Mouse (Mus musculus) MEL (cell line): Measurements from ENCODE around the gene Col11a2.

ENCODE experiments used
- ELF1 ChIP-seq: IDR thresholded peaks from 2 replicates; pipeline ENCODE4 v1.6.1; 2014; ENCODE audit warnings: low read depth, mild to moderate bottlenecking, inconsistent platforms, low read length, improper control_type of control experiment, moderate library complexity
- EP300 ChIP-seq, 2 experiments: IDR thresholded peaks; 2 replicates each; pipeline ENCODE4 v1.6.1; 2011; ENCODE audit warnings: improper control_type of control experiment in 2 of 2, low read length in 2 of 2, low read depth in 1 of 2, mild to moderate bottlenecking in 1 of 2
- RCOR1 ChIP-seq: IDR thresholded peaks from 2 replicates; pipeline ENCODE4 v1.6.1; 2012; ENCODE audit warnings: low read depth, mild to moderate bottlenecking, inconsistent platforms, low read length, improper control_type of control experiment

DNA sequence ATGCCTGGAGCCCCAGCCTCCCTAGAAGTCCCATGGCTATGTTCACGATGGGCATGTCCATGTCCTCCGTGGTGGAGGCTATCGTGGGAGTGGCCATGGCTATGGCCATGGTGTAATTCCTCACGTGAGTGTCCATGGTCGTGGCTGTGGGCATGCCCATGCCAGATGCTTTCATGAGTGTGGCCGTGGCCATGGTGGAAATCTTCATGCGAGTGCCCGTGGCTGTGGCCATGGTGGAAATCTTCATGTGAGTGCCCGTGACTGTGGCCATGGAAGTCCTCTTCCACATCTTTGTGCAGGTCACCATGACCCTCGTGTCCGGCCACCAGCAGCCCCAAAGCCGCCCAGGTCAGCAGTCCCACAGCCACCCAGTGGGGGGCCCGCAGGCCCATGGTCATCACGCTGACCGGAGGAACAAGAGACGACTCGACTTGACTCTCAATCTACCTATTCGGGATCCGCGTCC is 8.3 kb upstream of the Col11a2 start:
- TF ChIP-seq ELF1 = no peak
- TF ChIP-seq EP300 (IDR thresholded peaks at IDR 0.05; ENCODE audit: low read depth in 1 of 2, low read length in 2 of 2) = no peak
- no peak for TF ChIP-seq RCOR1
